Mouse (Mus musculus) liver, embryonic 11.5 days (tissue): ENCODE data around the gene Arhgap36. TPM values are rescaled to one million over a fixed set of nuclear protein-coding genes. Genes with fewer than 3 reads are reported as not detected.

Source experiments
- ATAC-seq: fragments of 200-750 bp; cut with Nextera tagmentation; replicated peaks from 2 replicates; pipeline ENCODE4 v1.8.0; 2017; ENCODE audit warnings: moderate number of reproducible peaks, mild to moderate bottlenecking, moderate TSS enrichment, moderate library complexity; ENCODE audit not compliant: low FRiP score
- DNase-seq: peaks from one replicate; pipeline ENCODE4 v3.0.0-alpha.2; 2017; ENCODE audit warnings: low spot score
- H3K27ac ChIP-seq: fragments of 300-500 bp; sonication (generic); 2 replicates; pipeline ENCODE4 v1.5.1; 2014; ENCODE audit warnings: mild to moderate bottlenecking, low read depth, low read length, control low read depth
- H3K27me3 ChIP-seq: fragments of 300-500 bp; sonication (generic); replicated peaks from 2 replicates; pipeline ENCODE4 v1.6.1; 2014; ENCODE audit warnings: low read length, mixed read lengths; ENCODE audit not compliant: control insufficient read depth, insufficient read depth
- H3K36me3 ChIP-seq: fragments of 300-500 bp; sonication (generic); 2 replicates; pipeline ENCODE4 v1.6.1; 2014; ENCODE audit warnings: mild to moderate bottlenecking, low read length, moderate library complexity, mixed read lengths; ENCODE audit not compliant: control insufficient read depth, insufficient read depth
- H3K4me1 ChIP-seq: fragments of 300-500 bp; sonication (generic); replicated peaks from 2 replicates; pipeline ENCODE4 v1.6.1; 2014; ENCODE audit warnings: low read length, mixed read lengths; ENCODE audit not compliant: control insufficient read depth, insufficient read depth
- H3K4me2 ChIP-seq: fragments of 300-500 bp; sonication (generic); 2 replicates; pipeline ENCODE4 v1.6.1; 2014; ENCODE audit warnings: mild to moderate bottlenecking, control low read depth, moderate library complexity
- H3K4me3 ChIP-seq: fragments of 300-500 bp; sonication (generic); 2 replicates; pipeline ENCODE4 v1.5.1; 2014; ENCODE audit warnings: low read depth, low read length, control low read depth
- H3K9ac ChIP-seq: fragments of 300-500 bp; sonication (generic); 2 replicates; pipeline ENCODE4 v1.6.1; 2014; ENCODE audit warnings: low read depth, low read length, control low read depth
- H3K9me3 ChIP-seq: fragments of 300-500 bp; sonication (generic); 2 replicates; pipeline ENCODE4 v1.6.1; 2016; ENCODE audit warnings: low read length, inconsistent platforms, mixed read lengths; ENCODE audit not compliant: control insufficient read depth
- WGBS: fragments of 180-500 bp; shearing (Covaris S2); extraction: QIAGEN DNeasy Blood & Tissue Kit; methylation state at CpG from one replicate; pipeline ENCODE4 v1.1.7; 2014; 5-methylcytosine and 5-hydroxymethylcytosine counted together
- polyA plus RNA-seq: library from polyadenylated mRNA; unstranded; fragments of >200 nt; fragmentation: Nextera tagmentation; extraction: Ambion mirVana; gene quantifications from 2 replicates; pipeline ENCODE4 v1.2.1, GENCODE M21; 2014

The Arhgap36 gene
- polyA plus RNA-seq: 8.5 and 11.1 TPM in 2 replicates

DNA sequence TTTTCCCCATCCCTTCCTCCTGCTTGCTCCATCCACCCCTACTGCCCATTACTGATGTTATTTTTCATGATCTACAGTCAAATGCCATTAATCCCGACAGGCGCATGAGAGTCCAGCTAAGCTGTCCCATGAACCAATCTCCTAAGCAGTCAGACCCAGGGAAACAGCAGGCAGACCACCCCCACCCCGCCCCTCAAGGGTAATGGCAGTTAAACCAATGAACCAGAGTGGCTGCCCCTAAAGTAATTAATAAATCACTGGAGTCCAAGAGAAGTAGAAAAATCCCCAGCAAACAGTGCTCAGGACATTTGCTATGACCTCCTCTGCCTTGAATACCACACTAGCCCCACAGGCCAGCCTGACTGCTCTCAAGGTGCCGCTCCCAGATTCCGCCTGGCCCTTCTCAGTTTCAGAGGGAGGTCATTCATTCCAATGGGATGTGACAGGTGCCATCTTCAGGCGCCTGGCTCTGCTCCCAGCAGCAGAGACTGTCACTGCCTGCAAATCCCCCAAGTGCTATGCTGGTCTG is at the start of gene Arhgap36:
TSS of gene Arhgap36 (plus strand) at position 504 of the 529 bp plus-strand sequence.
- Histone ChIP-seq H3K9ac (no peak within 1 kb of the TSS), H3K27ac (no peak within 1 kb of the TSS), H3K27me3 (no peaks in the 10 kb centered on the region), H3K4me3 (no peak within 1 kb of the TSS), H3K36me3 (no peaks in the 10 kb centered on the region), H3K9me3 (no peaks in the 10 kb centered on the region), H3K4me2 (no peak within 1 kb of the TSS), H3K4me1 (no peaks in the 10 kb centered on the region)
- WGBS: 61% methylated on average over 6 of the region's 6 CpGs
- ATAC-seq (no peak), DNase-seq (no peak)

DNA sequence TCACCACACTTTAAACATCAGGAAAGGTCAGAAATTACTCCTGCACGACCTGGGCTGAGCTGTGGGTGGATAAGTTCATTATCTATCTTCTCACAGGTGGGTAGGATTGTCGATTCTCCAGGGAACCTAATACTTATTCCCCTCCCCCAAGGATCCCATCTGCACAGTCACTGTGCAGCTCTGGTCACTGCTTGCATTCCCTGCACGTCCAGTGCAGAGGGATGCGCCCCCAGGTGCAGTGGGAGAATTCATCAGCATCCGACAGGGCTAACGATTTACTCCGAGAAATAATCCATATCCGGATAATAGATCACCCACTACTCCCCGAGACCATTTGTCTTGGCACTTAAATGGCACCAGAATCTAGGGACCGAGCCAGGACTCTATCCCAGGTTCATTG is 6.0 kb upstream of the Arhgap36 start:
- no peak overlapping the region for H3K9ac ChIP-seq
- H3K27ac ChIP-seq: no peak overlapping the region
- no peak overlapping the region for H3K4me3 ChIP-seq
- no peaks in the 10 kb centered on the region for H3K9me3 ChIP-seq
- H3K4me1 ChIP-seq: no peaks in the 10 kb centered on the region
- no peaks in the 10 kb centered on the region for H3K27me3 ChIP-seq
- no peaks in the 10 kb centered on the region for H3K36me3 ChIP-seq
- DNase-seq: no peak
- 69% methylated on average over 10 of the region's 10 CpGs for WGBS
- no peak for ATAC-seq
- H3K4me2 ChIP-seq: no peak overlapping the region

- 20% methylated on average over 27 of the region's 34 CpGs for WGBS
- Histone ChIP-seq H3K4me2 (peak overlapping the region; percentile 47), H3K36me3 (no peaks in the 10 kb centered on the region), H3K9me3 (no peaks in the 10 kb centered on the region), H3K9ac (no peak overlapping the region), H3K27me3 (peaks cover 3% of the 10 kb centered on the region; the same call in 1 of the 2 replicates), H3K4me3 (peak overlapping the region; percentile 32), H3K4me1 (no peaks in the 10 kb centered on the region), H3K27ac (no peak overlapping the region)
- ATAC-seq (0 out of 2 replicates have a peak, but pooled peaks have one; percentile 29), DNase-seq (no peak)
Measured at GRCm38 (mm10) chrX:49470287-49471054, 6.7 kb downstream of the Arhgap36 start.

GRCm38 (mm10) chrX:49479968-49480809 is 16.4 kb downstream of the Arhgap36 start:
- peak; percentile 53 for ATAC-seq
- Histone ChIP-seq H3K4me3 (peak overlapping the region; percentile 31), H3K9me3 (no peaks in the 10 kb centered on the region), H3K4me2 (peak overlapping the region; percentile 43), H3K27me3 (no peaks in the 10 kb centered on the region), H3K27ac (no peak overlapping the region), H3K9ac (no peak overlapping the region), H3K36me3 (no peaks in the 10 kb centered on the region), H3K4me1 (no peaks in the 10 kb centered on the region)
- no peak for DNase-seq
- 33% methylated on average over 26 of the region's 29 CpGs for WGBS

DNA sequence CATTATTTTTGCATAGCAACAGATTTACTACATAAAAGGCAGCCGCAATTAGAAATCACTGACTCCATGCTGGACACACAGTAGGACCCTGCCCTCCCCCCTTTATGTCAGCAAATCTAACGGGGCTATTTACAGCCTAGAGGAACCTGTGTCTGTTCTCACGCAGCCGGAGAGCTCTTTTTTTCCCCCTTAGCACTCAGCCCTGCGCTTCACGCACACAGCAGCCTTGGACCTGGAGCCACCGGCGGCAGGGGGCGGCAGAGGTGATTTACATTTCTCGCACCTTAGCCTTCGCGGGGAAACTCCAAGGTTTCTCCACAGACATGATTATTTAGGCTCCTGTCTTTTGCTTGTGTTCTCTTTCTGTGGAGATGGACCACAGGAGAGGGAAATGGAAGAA is 17.1 kb downstream of the Arhgap36 start:
- H3K36me3 ChIP-seq: no peaks in the 10 kb centered on the region
- WGBS: 17% methylated on average over 12 of the region's 12 CpGs
- no peak overlapping the region for H3K27ac ChIP-seq
- H3K9ac ChIP-seq: no peak overlapping the region
- DNase-seq (no peak), ATAC-seq (no peak)
- no peaks in the 10 kb centered on the region for H3K4me1 ChIP-seq
- H3K9me3 ChIP-seq: no peaks in the 10 kb centered on the region
- peak overlapping the region; percentile 31 for H3K4me3 ChIP-seq
- H3K27me3 ChIP-seq: 0 out of 2 replicates have a peak, but pooled peaks cover 4% of the 10 kb centered on the region
- H3K4me2 ChIP-seq: peak overlapping the region; percentile 43

GRCm38 (mm10) chrX:49489141-49489540 is 25.4 kb downstream of the Arhgap36 start:
- 74% methylated on average over 5 of the region's 5 CpGs for WGBS
- no peak overlapping the region for H3K4me3 ChIP-seq

GRCm38 (mm10) chrX:49493739-49494449 is 30.1 kb downstream of the Arhgap36 start:
- DNase-seq: no peak

More at GRCm38 (mm10) chrX:49489141-49489540, 25.4 kb downstream of the Arhgap36 start:
- no peak overlapping the region for H3K27ac ChIP-seq
- peaks cover 12% of the 10 kb centered on the region for H3K27me3 ChIP-seq
- DNase-seq (no peak), ATAC-seq (no peak)
- H3K9me3 ChIP-seq: no peaks in the 10 kb centered on the region
- H3K9ac ChIP-seq: no peak overlapping the region
- no peaks in the 10 kb centered on the region for H3K4me1 ChIP-seq
- H3K36me3 ChIP-seq: no peaks in the 10 kb centered on the region
- no peak overlapping the region for H3K4me2 ChIP-seq

More at GRCm38 (mm10) chrX:49493739-49494449, 30.1 kb downstream of the Arhgap36 start:
- no peaks in the 10 kb centered on the region for H3K36me3 ChIP-seq
- H3K9me3 ChIP-seq: no peaks in the 10 kb centered on the region
- H3K4me2 ChIP-seq: peak overlapping the region; percentile 38
- ATAC-seq: no peak
- no peaks in the 10 kb centered on the region for H3K4me1 ChIP-seq
- H3K4me3 ChIP-seq: peak overlapping the region; percentile 37
- H3K27ac ChIP-seq: no peak overlapping the region
- no peak overlapping the region for H3K9ac ChIP-seq
- peaks cover 20% of the 10 kb centered on the region for H3K27me3 ChIP-seq
- WGBS: 13% methylated on average over 46 of the region's 46 CpGs
